Mouse (Mus musculus): ENCODE measurements around the gene Rcan2. TPM values are rescaled to one million over a fixed set of nuclear protein-coding genes. Genes with fewer than 3 reads are reported as not detected.

Gene Rcan2
- total RNA-seq, 2 experiments from 2014 or later: 73.2 to 74.3 TPM

- no peak for DNase-seq (ENCODE audit: low spot score in 2 of 2)
- H3K4me3 ChIP-seq: no peak overlapping the region
- no peak overlapping the region for H3K27ac ChIP-seq
- TF ChIP-seq CTCF (conservative IDR thresholded peaks at IDR 0.05): no peak
Observed at GRCm38 (mm10) chr17:44053427-44053826, 252.3 kb downstream of the Rcan2 start.

GRCm38 (mm10) chr17:44057123-44057522 is 256.0 kb downstream of the Rcan2 start:
- Histone ChIP-seq H3K4me3 (no peak overlapping the region), H3K27ac (no peak overlapping the region)
- no peak for DNase-seq (ENCODE audit: low spot score in 2 of 2)
- TF ChIP-seq CTCF (conservative IDR thresholded peaks at IDR 0.05): no peak

- no peak for TF ChIP-seq CTCF (conservative IDR thresholded peaks at IDR 0.05)
- no peak for DNase-seq (ENCODE audit: low spot score in 2 of 2)
- H3K27ac ChIP-seq: no peak overlapping the region
- H3K4me3 ChIP-seq: no peak overlapping the region
Observed at GRCm38 (mm10) chr17:44058145-44058544, 257.0 kb downstream of the Rcan2 start.

- DNase-seq (ENCODE audit: low spot score in 2 of 2): no peak
- H3K27ac ChIP-seq: no peak overlapping the region
- H3K4me3 ChIP-seq: no peak overlapping the region
- TF ChIP-seq CTCF (conservative IDR thresholded peaks at IDR 0.05): no peak
Observed at GRCm38 (mm10) chr17:44060781-44061180, 259.6 kb downstream of the Rcan2 start.

- no peak for DNase-seq (ENCODE audit: low spot score in 2 of 2)
- Histone ChIP-seq H3K4me3 (no peak overlapping the region), H3K27ac (no peak overlapping the region)
- no peak for TF ChIP-seq CTCF (conservative IDR thresholded peaks at IDR 0.05)
Observed at GRCm38 (mm10) chr17:44061289-44061890, 260.2 kb downstream of the Rcan2 start.

GRCm38 (mm10) chr17:44068876-44069275 is 267.7 kb downstream of the Rcan2 start:
- no peak for DNase-seq (ENCODE audit: low spot score in 2 of 2)
- TF ChIP-seq CTCF (conservative IDR thresholded peaks at IDR 0.05): no peak
- no peak overlapping the region for H3K4me3 ChIP-seq
- no peak overlapping the region for H3K27ac ChIP-seq

- Histone ChIP-seq H3K27ac (no peak overlapping the region), H3K4me3 (no peak overlapping the region)
- DNase-seq (ENCODE audit: low spot score in 2 of 2): no peak
- no peak for TF ChIP-seq CTCF (conservative IDR thresholded peaks at IDR 0.05)
Observed at GRCm38 (mm10) chr17:44071680-44072079, 270.5 kb downstream of the Rcan2 start.

GRCm38 (mm10) chr17:44075601-44076000 is 274.4 kb downstream of the Rcan2 start:
- Histone ChIP-seq H3K4me3 (no peak overlapping the region; the same call in 1 of the 2 replicates), H3K27ac (no peak overlapping the region; the same call in 1 of the 2 replicates)
- no peak for DNase-seq (ENCODE audit: low spot score in 2 of 2)
- TF ChIP-seq CTCF (conservative IDR thresholded peaks at IDR 0.05): no peak

- Histone ChIP-seq H3K27ac (no peak overlapping the region; the same call in 1 of the 2 replicates), H3K4me3 (no peak overlapping the region; the same call in 1 of the 2 replicates)
- TF ChIP-seq CTCF (conservative IDR thresholded peaks at IDR 0.05): peak; percentile 90
- peak in 1 of 2 experiments; percentile 30 for DNase-seq (ENCODE audit: low spot score in 2 of 2)
Observed at GRCm38 (mm10) chr17:44076051-44076680, 275.0 kb downstream of the Rcan2 start.

GRCm38 (mm10) chr17:44077146-44077842 is 276.1 kb downstream of the Rcan2 start:
- no peak overlapping the region for H3K4me3 ChIP-seq
- no peak for DNase-seq (ENCODE audit: low spot score in 2 of 2)
- TF ChIP-seq CTCF (conservative IDR thresholded peaks at IDR 0.05): no peak
- no peak overlapping the region for H3K27ac ChIP-seq

GRCm38 (mm10) chr17:44077843-44078160 is 276.7 kb downstream of the Rcan2 start:
- no peak overlapping the region for H3K4me3 ChIP-seq
- no peak for DNase-seq (ENCODE audit: low spot score in 2 of 2)

GRCm38 (mm10) chr17:44078631-44079350 is 277.6 kb downstream of the Rcan2 start, which contains the start of gene Enpp5:
Gene Enpp5 (plus strand): TSS chr17:44078813.
- DNase-seq (ENCODE audit: low spot score in 2 of 2): peak; percentile 89 to 93
- Histone ChIP-seq H3K27ac (peak within 1 kb of the TSS; percentile 97), H3K4me3 (peak within 1 kb of the TSS; percentile 97)
- TF ChIP-seq CTCF (conservative IDR thresholded peaks at IDR 0.05): no peak

More at GRCm38 (mm10) chr17:44077843-44078160, 276.7 kb downstream of the Rcan2 start:
- no peak for TF ChIP-seq CTCF (conservative IDR thresholded peaks at IDR 0.05)
- no peak overlapping the region for H3K27ac ChIP-seq

- no peak for TF ChIP-seq CTCF (conservative IDR thresholded peaks at IDR 0.05)
- no peak overlapping the region for H3K27ac ChIP-seq
- no peak overlapping the region for H3K4me3 ChIP-seq
- no peak for DNase-seq (ENCODE audit: low spot score in 2 of 2)
Observed at GRCm38 (mm10) chr17:44083156-44083555, 282.0 kb downstream of the Rcan2 start.

Measured in layer of hippocampus, adult 2 months (tissue).